Mouse (Mus musculus) ovary, postnatal 36 days (tissue): Measurements from ENCODE around the gene Snip1.

Experiments
- DNase-seq: peaks from one replicate; pipeline ENCODE4 v3.0.0; 2022; ENCODE audit warnings: low spot score, mixed read lengths

Snip1 gene

GRCm38 (mm10) chr4:125099458-125099857, 33.0 kb downstream of the Snip1 start:
- peak; percentile 74 for DNase-seq

DNA sequence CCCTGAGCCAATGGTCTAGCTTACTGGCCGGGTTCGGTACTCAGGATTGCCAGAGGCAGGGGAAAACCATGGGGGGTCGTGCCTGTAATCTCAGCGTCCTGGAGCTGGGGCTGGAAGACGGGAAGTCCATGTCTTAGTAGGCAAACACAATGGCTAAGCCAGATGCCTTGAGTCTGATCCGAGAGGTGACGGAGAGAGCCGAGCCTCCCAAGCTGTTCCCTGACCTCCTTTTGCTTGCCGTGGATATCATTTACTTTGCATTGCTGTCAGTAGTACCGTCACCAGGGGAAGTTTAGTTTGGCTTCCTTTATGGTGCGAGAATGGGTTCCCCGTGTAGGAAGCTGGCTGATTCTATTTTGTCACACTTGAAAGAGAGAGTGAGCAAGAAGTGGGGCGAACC, 34.9 kb downstream of the Snip1 start:
- DNase-seq, result no peak

GRCm38 (mm10) chr4:125105354-125105753, 38.9 kb downstream of the Snip1 start:
- no peak for DNase-seq

DNA sequence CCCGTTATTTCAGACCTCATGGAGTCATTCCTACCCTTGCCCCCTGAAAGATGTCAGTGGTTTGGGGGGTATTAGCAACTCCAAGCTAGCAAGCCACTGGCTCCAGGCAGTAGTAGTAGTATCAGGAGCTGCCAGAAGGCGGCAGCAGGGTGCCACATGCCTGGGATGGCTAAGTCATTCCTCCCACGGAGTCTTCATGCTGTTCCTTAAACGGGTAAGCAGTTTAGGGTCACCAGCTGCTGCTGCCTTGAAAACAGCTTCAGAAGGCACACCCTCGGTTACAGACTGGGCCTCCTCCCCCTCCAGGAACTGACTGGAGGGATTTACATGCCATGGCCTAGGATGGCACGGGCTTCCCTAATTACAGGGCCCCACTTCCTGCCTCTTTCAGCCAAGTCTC, 48.2 kb downstream of the Snip1 start:
- DNase-seq, result peak; percentile 82

- no peak for DNase-seq
These were observed 48.6 kb downstream of the Snip1 start for GRCm38 (mm10) chr4:125115081-125115480.

DNA sequence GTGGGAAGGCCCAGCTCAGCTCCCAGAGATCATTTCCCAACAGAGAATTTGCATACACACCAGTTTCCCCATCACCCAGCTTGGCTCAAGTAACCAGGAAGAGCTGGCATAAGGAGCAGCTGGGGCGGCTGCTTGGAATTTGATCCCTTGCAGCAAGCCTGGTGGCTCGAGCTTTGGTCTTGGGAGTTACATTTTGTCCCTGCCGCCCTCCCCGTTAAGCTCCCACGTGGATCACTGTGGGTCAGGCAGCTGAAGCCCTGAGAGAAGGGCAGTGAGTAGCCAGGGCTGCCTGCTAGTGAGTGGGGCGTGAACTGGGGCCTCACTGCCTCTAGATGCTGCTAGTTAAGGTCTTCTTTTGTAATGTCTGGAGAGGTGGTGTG, 49.2 kb downstream of the Snip1 start:
- peak; percentile 27 for DNase-seq

DNA sequence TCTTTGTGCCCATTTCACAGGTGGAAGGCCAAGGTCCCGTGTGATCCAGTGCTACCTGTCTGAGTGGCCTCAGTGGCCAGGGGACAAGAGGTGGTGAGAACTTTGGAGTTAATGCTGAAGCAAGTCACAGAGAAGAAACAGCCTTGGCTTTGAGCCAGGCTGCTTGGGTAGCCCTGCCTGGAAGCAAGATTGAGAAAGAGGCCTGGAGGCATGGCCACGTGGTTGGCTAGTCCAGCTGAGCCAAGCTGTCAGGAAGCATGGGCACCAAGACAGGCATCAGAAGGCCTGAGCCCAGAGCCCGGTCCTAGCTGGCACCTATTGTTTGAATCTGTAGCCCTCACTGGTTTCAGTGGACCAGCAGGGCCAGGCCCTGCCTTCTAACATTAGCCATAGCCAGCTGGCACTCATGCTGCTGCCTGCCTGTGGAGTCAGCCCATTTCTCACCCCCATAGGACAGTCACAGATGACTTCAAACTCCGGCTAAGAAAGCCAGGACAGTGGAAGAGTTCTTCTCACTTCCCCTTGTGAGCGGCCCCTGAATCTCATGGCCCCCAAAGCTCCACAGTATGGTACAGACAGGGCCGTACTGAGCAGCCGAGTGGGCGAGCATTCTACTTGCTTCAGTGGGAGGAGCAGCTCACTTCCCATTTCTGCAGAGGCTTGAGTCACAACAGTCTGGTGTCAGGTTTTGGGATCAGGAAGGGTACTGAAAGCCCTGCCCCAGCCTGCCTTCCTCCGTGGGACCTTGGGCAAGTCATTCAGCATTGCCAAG, 49.8 kb downstream of the Snip1 start:
- peak; percentile 64 for DNase-seq

- no peak for DNase-seq
These were observed 50.5 kb downstream of the Snip1 start for GRCm38 (mm10) chr4:125116929-125117328.

DNA sequence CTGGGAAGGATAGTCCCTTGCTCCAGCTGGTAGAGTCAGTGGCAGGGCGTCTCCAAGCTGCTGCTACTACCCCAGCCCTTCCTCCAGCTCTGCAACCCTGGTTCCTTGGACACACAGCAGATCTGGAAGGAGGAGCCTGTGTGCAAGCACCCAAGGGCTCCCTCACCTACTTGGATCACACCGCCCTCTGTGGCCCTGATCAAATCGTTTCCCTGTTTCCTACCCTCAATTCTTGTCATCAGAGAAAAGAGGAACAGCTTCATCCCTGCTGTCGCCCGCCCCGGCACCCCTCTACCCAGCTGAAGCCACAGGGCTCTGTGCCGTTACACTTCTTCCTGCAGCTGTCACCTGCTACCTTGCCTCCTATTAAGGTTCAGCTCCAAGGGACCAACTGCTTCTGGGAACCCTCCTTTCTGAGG, 51.4 kb downstream of the Snip1 start:
- no peak for DNase-seq

GRCm38 (mm10) chr4:125119070-125119469, 52.6 kb downstream of the Snip1 start:
- no peak for DNase-seq

DNA sequence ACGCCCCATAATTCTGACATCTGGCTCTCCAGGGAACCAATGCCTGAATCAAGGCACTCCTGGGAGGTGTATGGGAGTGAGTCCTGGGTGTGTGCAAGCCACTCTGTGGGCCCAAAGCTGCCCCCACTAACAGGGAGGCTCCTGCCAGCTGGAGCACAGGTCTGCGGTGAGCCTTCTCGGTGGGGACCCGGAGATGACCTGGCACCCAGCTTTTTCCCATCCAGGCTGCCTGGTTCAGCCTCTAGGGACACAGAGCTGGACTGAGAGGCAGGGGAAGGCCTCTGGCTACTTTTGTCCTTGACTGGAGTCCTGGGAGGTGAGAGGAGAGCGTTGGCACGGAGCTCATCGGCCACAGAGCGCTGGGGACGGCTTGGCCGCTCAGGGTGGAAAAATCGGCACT, 53.2 kb downstream of the Snip1 start:
- DNase-seq, result no peak

GRCm38 (mm10) chr4:125122431-125123278, 56.2 kb downstream of the Snip1 start:
- peak; percentile 74 for DNase-seq

GRCm38 (mm10) chr4:125123279-125123671, 56.8 kb downstream of the Snip1 start:
- no peak for DNase-seq
